Mouse (Mus musculus) megakaryocyte, embryonic 14.5 days (primary cell): ENCODE data around the gene Plk2. TPM values are rescaled to one million over a fixed set of nuclear protein-coding genes. Genes with fewer than 3 reads are reported as not detected.
"Not testable (repeated sequence)": the region's sequence is repeated elsewhere in the genome, so short reads cannot be mapped to it uniquely, and the experiment has no call there.

Experiments
- H3K27me3 ChIP-seq: replicated peaks from 2 replicates; pipeline ENCODE3; 2012; ENCODE audit warnings: inconsistent platforms
- H3K36me3 ChIP-seq: replicated peaks from 2 replicates; pipeline ENCODE3; 2012; ENCODE audit warnings: low read length, inconsistent platforms, mixed read lengths
- H3K4me1 ChIP-seq: 2 replicates; pipeline ENCODE4 v1.6.1; 2012; ENCODE audit warnings: inconsistent platforms
- H3K4me3 ChIP-seq: replicated peaks from 2 replicates; pipeline ENCODE3; 2012; ENCODE audit warnings: moderate library complexity, mild to moderate bottlenecking, inconsistent platforms
- H3K9me3 ChIP-seq: 2 replicates; pipeline ENCODE4 v1.6.1; 2012; ENCODE audit warnings: inconsistent platforms
- FLI1 ChIP-seq: IDR thresholded peaks from 2 replicates; pipeline ENCODE4 v1.6.1; 2012; ENCODE audit warnings: low read length, inconsistent platforms, mixed read lengths
- GATA1 ChIP-seq: IDR thresholded peaks from 3 replicates; pipeline ENCODE4 v1.6.1; 2012; ENCODE audit warnings: mixed read lengths, low read length, inconsistent platforms, borderline replicate concordance
- polyA plus RNA-seq: library from polyadenylated mRNA; stranded (reverse); fragments of >175 nt; gene quantifications from 2 replicates; pipeline ENCODE4 v1.2.3, GENCODE M21; 2012; ENCODE audit warnings: low replicate concordance; ENCODE audit not compliant: insufficient read depth

Plk2 gene
- polyA plus RNA-seq = 4.6 and 6.7 TPM in 2 replicates

- Histone ChIP-seq H3K4me3 (peak within 1 kb of the TSS; percentile 96), H3K27me3 (peaks cover 21% of the 10 kb centered on the region), H3K4me1 (peaks cover 29% of the 10 kb centered on the region), H3K36me3 (peaks cover 21% of the 10 kb centered on the region), H3K9me3 (no peaks in the 10 kb centered on the region)
- TF ChIP-seq FLI1 (no peak), GATA1 (no peak)
Observed at GRCm38 (mm10) chr13:110394291-110395178, at the start of gene Plk2. Gene Plk2, plus strand, starts transcription at chr13:110395046.

GRCm38 (mm10) chr13:110346707-110347106, 48.1 kb upstream of the Plk2 start:
- no peaks in the 10 kb centered on the region for H3K4me1 ChIP-seq
- TF ChIP-seq FLI1 (no peak), GATA1 (no peak)
- no peak overlapping the region for H3K4me3 ChIP-seq
- peaks cover 9% of the 10 kb centered on the region; the same call in 1 of the 2 replicates for H3K9me3 ChIP-seq
- H3K27me3 ChIP-seq = peaks cover 2% of the 10 kb centered on the region
- no peaks in the 10 kb centered on the region for H3K36me3 ChIP-seq

GRCm38 (mm10) chr13:110351051-110351450, 43.8 kb upstream of the Plk2 start:
- H3K4me3 ChIP-seq = no peak overlapping the region
- H3K9me3 ChIP-seq = peaks cover 8% of the 10 kb centered on the region
- no peaks in the 10 kb centered on the region for H3K27me3 ChIP-seq
- TF ChIP-seq GATA1 (no peak), FLI1 (no peak)
- H3K4me1 ChIP-seq = no peaks in the 10 kb centered on the region
- H3K36me3 ChIP-seq = no peaks in the 10 kb centered on the region

- Histone ChIP-seq H3K4me3 (peak within 1 kb of the TSS; percentile 50), H3K27me3 (no peaks in the 10 kb centered on the region), H3K4me1 (no peaks in the 10 kb centered on the region), H3K36me3 (no peaks in the 10 kb centered on the region), H3K9me3 (peaks cover 8% of the 10 kb centered on the region)
- TF ChIP-seq FLI1 (no peak), GATA1 (no peak)
Observed at GRCm38 (mm10) chr13:110356941-110357340, 37.9 kb upstream of the Plk2 start, which contains the start of gene Gapt. Gene Gapt, minus strand, starts transcription at chr13:110357199.

- TF ChIP-seq FLI1 = no peak
- TF ChIP-seq GATA1 = no peak
- no peaks in the 10 kb centered on the region for H3K9me3 ChIP-seq
- peaks cover 3% of the 10 kb centered on the region for H3K27me3 ChIP-seq
- H3K4me1 ChIP-seq = no peaks in the 10 kb centered on the region
- H3K4me3 ChIP-seq = no peak overlapping the region
- no peaks in the 10 kb centered on the region for H3K36me3 ChIP-seq
Observed at GRCm38 (mm10) chr13:110363722-110364121, 31.1 kb upstream of the Plk2 start.

GRCm38 (mm10) chr13:110366477-110366876, 28.4 kb upstream of the Plk2 start:
- peaks cover 3% of the 10 kb centered on the region for H3K27me3 ChIP-seq
- TF ChIP-seq FLI1 (no peak), GATA1 (no peak)

GRCm38 (mm10) chr13:110367961-110368555, 26.8 kb upstream of the Plk2 start:
- H3K9me3 ChIP-seq = peaks cover 13% of the 10 kb centered on the region; the same call in 1 of the 2 replicates
- H3K36me3 ChIP-seq = no peaks in the 10 kb centered on the region
- H3K4me1 ChIP-seq = no peaks in the 10 kb centered on the region
- TF ChIP-seq FLI1 (no peak), GATA1 (no peak)
- H3K27me3 ChIP-seq = peaks cover 3% of the 10 kb centered on the region
- H3K4me3 ChIP-seq = no peak overlapping the region

More at GRCm38 (mm10) chr13:110366477-110366876, 28.4 kb upstream of the Plk2 start:
- no peaks in the 10 kb centered on the region for H3K4me1 ChIP-seq
- H3K9me3 ChIP-seq = peaks cover 9% of the 10 kb centered on the region; the same call in 1 of the 2 replicates
- no peaks in the 10 kb centered on the region for H3K36me3 ChIP-seq
- H3K4me3 ChIP-seq = no peak overlapping the region

GRCm38 (mm10) chr13:110368556-110369040, 26.2 kb upstream of the Plk2 start:
- H3K36me3 ChIP-seq, H3K4me1 ChIP-seq, H3K4me3 ChIP-seq, H3K27me3 ChIP-seq: not testable (repeated sequence)
- peaks cover 13% of the 10 kb centered on the region; the same call in 1 of the 2 replicates for H3K9me3 ChIP-seq

- peak overlapping the region; percentile 7 for H3K4me3 ChIP-seq
- no peaks in the 10 kb centered on the region for H3K4me1 ChIP-seq
- H3K27me3 ChIP-seq = peaks cover 3% of the 10 kb centered on the region
- no peaks in the 10 kb centered on the region for H3K36me3 ChIP-seq
- peaks cover 13% of the 10 kb centered on the region; the same call in 1 of the 2 replicates for H3K9me3 ChIP-seq
- TF ChIP-seq FLI1 = no peak
- TF ChIP-seq GATA1 = no peak
Observed at GRCm38 (mm10) chr13:110369673-110370072, 25.2 kb upstream of the Plk2 start.

GRCm38 (mm10) chr13:110382447-110382901, 12.4 kb upstream of the Plk2 start:
- H3K36me3 ChIP-seq = no peaks in the 10 kb centered on the region
- TF ChIP-seq GATA1 (no peak), FLI1 (no peak)
- no peak overlapping the region for H3K4me3 ChIP-seq
- H3K27me3 ChIP-seq = peaks cover 6% of the 10 kb centered on the region
- H3K4me1 ChIP-seq = peaks cover 4% of the 10 kb centered on the region
- H3K9me3 ChIP-seq = no peaks in the 10 kb centered on the region
